Mouse (Mus musculus): ENCODE measurements around the gene Eloa. TPM values are rescaled to one million over a fixed set of nuclear protein-coding genes. Genes with fewer than 3 reads are reported as not detected.
"Not testable (repeated sequence)": the region's sequence is repeated elsewhere in the genome, so short reads cannot be mapped to it uniquely, and the experiment has no call there.

Gene Eloa
- polyA plus RNA-seq, 1 experiment = 17.2 TPM

- no peak overlapping the region for H3K4me2 ChIP-seq (ENCODE audit: low read depth)
- no peaks in the 10 kb centered on the region for H3K27me3 ChIP-seq (ENCODE audit: control insufficient read depth, insufficient read depth, insufficient read length)
- TF ChIP-seq REST (IDR thresholded peaks at IDR 0.05; ENCODE audit: insufficient read depth, insufficient read length) (no peak), POLR2A (IDR thresholded peaks at IDR 0.05; ENCODE audit: insufficient read length, low read depth) (no peak), E2F4 (IDR thresholded peaks at IDR 0.05; ENCODE audit: insufficient read depth) (no peak), MYOG (IDR thresholded peaks at IDR 0.05; ENCODE audit: control insufficient read depth in 1 of 3, insufficient read depth in 1 of 3, insufficient read length in 2 of 3, low read depth in 2 of 3) (no peak), SRF (IDR thresholded peaks at IDR 0.05; ENCODE audit: control insufficient read depth, insufficient read length, low read depth) (no peak)
- no peaks in the 10 kb centered on the region for H3K79me2 ChIP-seq (ENCODE audit: control insufficient read depth, insufficient read depth)
- H3ac ChIP-seq (ENCODE audit: control insufficient read depth, insufficient read length) = no peak overlapping the region
- H3K4me3 ChIP-seq = no peak overlapping the region
- H3K36me3 ChIP-seq (ENCODE audit: control insufficient read depth, insufficient read depth) = no peaks in the 10 kb centered on the region
Observed at GRCm38 (mm10) chr4:136063143-136063542, 41.6 kb upstream of the Eloa start.

GRCm38 (mm10) chr4:136059800-136060488 is 38.4 kb upstream of the Eloa start:
- H3ac ChIP-seq (ENCODE audit: control insufficient read depth, insufficient read length); H3K79me2 ChIP-seq (ENCODE audit: control insufficient read depth, insufficient read depth); H3K4me2 ChIP-seq (ENCODE audit: low read depth); H3K27me3 ChIP-seq (ENCODE audit: control insufficient read depth, insufficient read depth, insufficient read length); H3K4me3 ChIP-seq; H3K36me3 ChIP-seq (ENCODE audit: control insufficient read depth, insufficient read depth): not testable (repeated sequence)
- peak; percentile 73 for TF ChIP-seq REST (IDR thresholded peaks at IDR 0.05; ENCODE audit: insufficient read depth, insufficient read length)

DNA sequence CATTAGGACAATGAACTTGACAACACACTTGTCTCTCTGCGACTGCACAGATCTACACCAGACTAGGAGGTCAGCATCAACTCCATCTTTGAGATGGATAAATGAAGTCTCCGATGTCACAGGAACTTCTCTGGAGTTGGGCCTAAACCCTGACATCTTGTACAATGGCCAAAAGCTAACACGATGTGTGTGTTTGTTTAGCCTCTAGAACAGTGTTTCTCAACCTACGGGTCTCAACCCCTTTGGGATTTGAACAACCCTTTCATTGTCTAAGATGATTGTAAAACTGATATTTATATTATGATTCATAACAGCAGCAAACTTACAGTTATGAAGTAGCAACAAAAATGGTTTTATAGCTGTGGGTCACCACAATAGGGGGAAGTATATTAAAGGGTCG is 36.4 kb upstream of the Eloa start:
- no peak overlapping the region for H3ac ChIP-seq (ENCODE audit: control insufficient read depth, insufficient read length)
- no peak overlapping the region for H3K4me3 ChIP-seq
- no peaks in the 10 kb centered on the region for H3K27me3 ChIP-seq (ENCODE audit: control insufficient read depth, insufficient read depth, insufficient read length)
- no peaks in the 10 kb centered on the region for H3K36me3 ChIP-seq (ENCODE audit: control insufficient read depth, insufficient read depth)
- peaks cover 2% of the 10 kb centered on the region for H3K79me2 ChIP-seq (ENCODE audit: control insufficient read depth, insufficient read depth)
- TF ChIP-seq USF1 (IDR thresholded peaks at IDR 0.05; ENCODE audit: low read depth) (no peak), CEBPB (IDR thresholded peaks at IDR 0.05; ENCODE audit: insufficient read depth, poor library complexity, severe bottlenecking) (peak; percentile 41; the same call in 1 of the 2 replicates)
- no peak overlapping the region for H3K4me2 ChIP-seq (ENCODE audit: low read depth)

DNA sequence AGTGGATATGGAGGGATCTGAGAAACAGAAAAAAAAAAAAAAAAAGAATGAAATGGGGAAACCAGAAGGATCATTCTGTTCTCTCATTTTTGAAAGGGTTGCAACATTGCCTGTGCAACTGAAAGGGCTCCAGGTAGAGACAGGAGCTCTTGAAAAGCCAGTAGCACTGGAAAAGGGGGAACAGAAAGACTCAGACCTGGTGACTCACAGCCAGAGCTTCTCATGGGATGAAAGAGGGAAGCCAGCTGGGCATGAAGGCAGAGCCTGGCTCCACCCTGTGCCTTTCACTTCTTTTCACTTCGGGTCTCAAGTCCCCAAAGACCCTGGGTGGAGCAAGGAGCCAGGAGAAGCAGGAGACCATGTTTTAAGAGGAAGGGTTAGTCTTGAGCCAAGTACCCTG is 34.5 kb upstream of the Eloa start:
- no peak for TF ChIP-seq POLR2AphosphoS2 (IDR thresholded peaks at IDR 0.05; ENCODE audit: insufficient read length, low read depth)
- TF ChIP-seq USF1 (IDR thresholded peaks at IDR 0.05; ENCODE audit: low read depth) = no peak
- no peak for TF ChIP-seq POLR2A (IDR thresholded peaks at IDR 0.05; ENCODE audit: insufficient read length, low read depth)
- TF ChIP-seq MAX (IDR thresholded peaks at IDR 0.05; ENCODE audit: low read depth) = no peak
- TF ChIP-seq TCF12 (IDR thresholded peaks at IDR 0.05; ENCODE audit: insufficient read depth, poor library complexity, severe bottlenecking) = no peak
- no peak for TF ChIP-seq MYOG (IDR thresholded peaks at IDR 0.05; ENCODE audit: control insufficient read depth in 1 of 3, insufficient read depth in 1 of 3, insufficient read length in 2 of 3, low read depth in 2 of 3)
- TF ChIP-seq CEBPB (IDR thresholded peaks at IDR 0.05; ENCODE audit: insufficient read depth, poor library complexity, severe bottlenecking) = no peak
- TF ChIP-seq MYOD1 (IDR thresholded peaks at IDR 0.05; ENCODE audit: control insufficient read depth in 1 of 3, insufficient read length in 2 of 3, low read depth in 2 of 3) = no peak
- TF ChIP-seq REST (IDR thresholded peaks at IDR 0.05; ENCODE audit: insufficient read depth, insufficient read length) = no peak
- peaks cover 13% of the 10 kb centered on the region for H3K36me3 ChIP-seq (ENCODE audit: control insufficient read depth, insufficient read depth)
- no peak overlapping the region for H3K4me2 ChIP-seq (ENCODE audit: low read depth)
- H3K79me2 ChIP-seq (ENCODE audit: control insufficient read depth, insufficient read depth) = peaks cover 21% of the 10 kb centered on the region
- H3K4me3 ChIP-seq = no peak overlapping the region
- H3ac ChIP-seq (ENCODE audit: control insufficient read depth, insufficient read length) = no peak overlapping the region
- H3K27me3 ChIP-seq (ENCODE audit: control insufficient read depth, insufficient read depth, insufficient read length) = no peaks in the 10 kb centered on the region

- Histone ChIP-seq H3K27me3 (ENCODE audit: control insufficient read depth, insufficient read depth, insufficient read length) (no peaks in the 10 kb centered on the region), H3K4me2 (ENCODE audit: low read depth) (no peak overlapping the region), H3K4me3 (no peak overlapping the region), H3ac (ENCODE audit: control insufficient read depth, insufficient read length) (no peak overlapping the region), H3K36me3 (ENCODE audit: control insufficient read depth, insufficient read depth) (peaks cover 35% of the 10 kb centered on the region), H3K79me2 (ENCODE audit: control insufficient read depth, insufficient read depth) (peaks cover 42% of the 10 kb centered on the region)
- TF ChIP-seq MAX (IDR thresholded peaks at IDR 0.05; ENCODE audit: low read depth) = no peak
- TF ChIP-seq E2F4 (IDR thresholded peaks at IDR 0.05; ENCODE audit: insufficient read depth) = no peak
- no peak for TF ChIP-seq SRF (IDR thresholded peaks at IDR 0.05; ENCODE audit: control insufficient read depth, insufficient read length, low read depth)
- TF ChIP-seq USF1 (IDR thresholded peaks at IDR 0.05; ENCODE audit: low read depth) = no peak
- no peak for TF ChIP-seq REST (IDR thresholded peaks at IDR 0.05; ENCODE audit: insufficient read depth, insufficient read length)
- TF ChIP-seq CEBPB (IDR thresholded peaks at IDR 0.05; ENCODE audit: insufficient read depth, poor library complexity, severe bottlenecking) = no peak
- no peak for TF ChIP-seq TCF12 (IDR thresholded peaks at IDR 0.05; ENCODE audit: insufficient read depth, poor library complexity, severe bottlenecking)
- TF ChIP-seq MYOG (IDR thresholded peaks at IDR 0.05; ENCODE audit: control insufficient read depth in 1 of 3, insufficient read depth in 1 of 3, insufficient read length in 2 of 3, low read depth in 2 of 3) = no peak
- TF ChIP-seq POLR2A (IDR thresholded peaks at IDR 0.05; ENCODE audit: insufficient read length, low read depth) = no peak
- no peak for TF ChIP-seq TCF3 (IDR thresholded peaks at IDR 0.05; ENCODE audit: insufficient read length, low read depth)
- TF ChIP-seq MYOD1 (IDR thresholded peaks at IDR 0.05; ENCODE audit: control insufficient read depth in 1 of 3, insufficient read length in 2 of 3, low read depth in 2 of 3) = no peak
- no peak for TF ChIP-seq POLR2AphosphoS2 (IDR thresholded peaks at IDR 0.05; ENCODE audit: insufficient read length, low read depth)
Observed at GRCm38 (mm10) chr4:136053843-136054242, 32.3 kb upstream of the Eloa start.
